Mouse (Mus musculus): Measurements from ENCODE around the gene Rps3a1.

The Rps3a1 gene

DNA sequence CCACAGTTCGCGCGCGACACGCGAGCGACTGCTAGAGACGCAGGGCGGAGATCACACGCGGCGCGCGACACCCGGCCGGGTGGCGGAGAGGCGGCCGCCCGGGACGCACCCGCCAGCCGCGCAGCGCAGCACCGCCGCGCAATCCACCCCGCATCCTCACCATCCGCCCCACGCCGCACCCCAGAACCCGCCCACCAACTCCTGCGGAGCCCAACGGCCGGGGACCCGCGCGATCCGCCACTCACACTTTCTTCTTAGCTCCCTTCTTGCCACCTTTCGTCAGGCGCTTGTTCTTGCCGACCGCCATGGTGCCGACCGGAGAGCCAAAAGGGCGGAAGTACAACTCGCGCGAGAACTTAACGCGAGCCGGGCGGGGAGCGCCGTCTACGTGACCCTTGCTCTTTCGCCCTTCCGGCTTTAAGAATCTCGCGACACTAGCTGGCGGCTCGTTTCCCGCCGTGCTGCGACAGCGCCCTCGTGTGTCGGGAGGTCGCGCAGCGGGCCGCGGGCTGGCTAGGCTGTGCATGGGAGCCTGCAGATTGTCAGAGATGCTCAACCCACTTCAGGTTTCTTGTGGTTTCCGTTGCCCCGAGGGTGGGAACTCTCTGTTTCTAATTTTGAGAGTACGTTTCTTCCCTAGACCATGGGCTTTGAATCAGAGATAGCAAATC lies at the start of gene Rps3a1:
Gene Rps3a1, minus strand, starts transcription at position 440 of the 671 bp plus-strand sequence.
- DNase-seq (ENCODE audit: low read depth) = peak; percentile 91

GRCm38 (mm10) chr3:86187736-86188389 lies 45.4 kb upstream of the Rps3a1 start:
- no peak for DNase-seq (ENCODE audit: low read depth)

GRCm38 (mm10) chr3:86184546-86184945 lies 42.0 kb upstream of the Rps3a1 start:
- DNase-seq (ENCODE audit: low read depth) = no peak

- no peak for DNase-seq (ENCODE audit: low read depth)
Observed at GRCm38 (mm10) chr3:86181107-86181506, 38.6 kb upstream of the Rps3a1 start.

DNA sequence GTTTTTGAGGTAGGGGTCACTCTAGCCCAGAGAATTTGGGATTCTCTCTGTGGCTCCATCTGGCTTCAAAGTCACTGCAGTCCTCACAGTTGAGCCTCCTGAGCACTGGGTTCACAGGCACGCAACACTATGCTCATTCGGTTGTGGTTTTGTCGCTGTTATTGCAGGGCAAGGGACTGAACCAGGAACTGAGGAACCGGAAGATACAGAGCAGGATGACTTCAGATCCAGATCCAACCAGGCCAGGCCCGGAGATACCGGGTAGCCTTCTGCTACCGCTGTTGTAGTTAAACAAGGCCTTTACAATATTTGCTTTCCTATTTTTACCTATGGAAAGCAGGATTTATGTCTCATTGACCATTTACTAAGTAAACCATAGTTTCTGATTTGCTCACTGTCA lies 37.2 kb upstream of the Rps3a1 start:
- DNase-seq (ENCODE audit: low read depth) = no peak

DNA sequence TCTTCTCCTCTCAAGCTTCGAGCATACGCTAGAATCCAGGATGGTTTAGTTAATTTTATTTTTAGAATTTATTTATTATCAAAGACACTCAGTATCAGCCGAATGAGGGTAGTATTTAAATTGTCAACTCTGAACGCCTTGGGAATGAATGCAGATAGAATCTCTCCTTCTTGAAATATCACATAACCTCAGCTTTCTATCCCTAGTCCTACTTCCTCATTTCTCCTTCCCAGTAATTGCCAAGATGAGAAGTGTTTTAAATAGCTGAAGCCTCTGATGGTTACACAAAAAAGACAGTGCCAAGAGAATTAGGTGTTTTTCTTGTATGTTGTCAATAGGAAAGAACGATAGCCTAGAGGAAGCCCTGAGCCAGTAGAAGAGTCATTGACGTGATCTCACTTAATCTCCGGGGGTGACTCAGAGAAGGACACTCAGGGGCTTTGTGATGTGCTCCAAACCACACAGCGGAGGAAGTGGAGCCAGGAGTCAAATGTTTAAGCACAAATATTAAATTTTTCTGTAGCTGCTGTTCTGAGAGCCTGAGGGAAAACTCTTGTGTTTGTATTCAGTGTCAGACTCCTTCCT lies 26.4 kb upstream of the Rps3a1 start:
- peak; percentile 34 for DNase-seq (ENCODE audit: low read depth)

DNA sequence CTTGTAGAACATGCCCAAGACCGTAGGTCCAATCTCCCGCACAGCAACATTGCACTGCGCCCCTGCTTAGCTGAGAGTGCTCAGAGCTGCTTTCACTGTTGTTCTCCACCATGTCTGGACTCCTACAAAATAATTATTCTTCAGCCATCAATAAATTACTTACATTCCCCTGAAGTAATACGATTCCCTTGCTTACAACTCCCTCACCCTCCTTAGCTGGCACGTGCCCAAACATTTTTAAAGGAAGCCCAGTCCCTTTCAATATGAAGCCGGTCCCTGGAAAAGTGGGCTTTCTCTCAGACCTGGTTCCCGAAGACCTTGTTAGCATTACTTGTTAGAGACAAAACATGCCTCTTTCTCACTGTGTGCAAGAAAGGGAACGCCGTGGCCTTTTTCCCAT lies 7.0 kb upstream of the Rps3a1 start:
- DNase-seq (ENCODE audit: low read depth) = no peak

- DNase-seq (ENCODE audit: low read depth) = no peak
Observed at GRCm38 (mm10) chr3:86149063-86149462, 6.6 kb upstream of the Rps3a1 start.

GRCm38 (mm10) chr3:86143343-86143742 lies 841 bp upstream of the Rps3a1 start:
- no peak for DNase-seq (ENCODE audit: low read depth)

GRCm38 (mm10) chr3:86142934-86143317 lies 424 bp upstream of the Rps3a1 start:
- no peak for DNase-seq (ENCODE audit: low read depth)

- DNase-seq (ENCODE audit: low read depth) = no peak
Observed at GRCm38 (mm10) chr3:86141886-86142262, 628 bp downstream of the Rps3a1 start.

DNA sequence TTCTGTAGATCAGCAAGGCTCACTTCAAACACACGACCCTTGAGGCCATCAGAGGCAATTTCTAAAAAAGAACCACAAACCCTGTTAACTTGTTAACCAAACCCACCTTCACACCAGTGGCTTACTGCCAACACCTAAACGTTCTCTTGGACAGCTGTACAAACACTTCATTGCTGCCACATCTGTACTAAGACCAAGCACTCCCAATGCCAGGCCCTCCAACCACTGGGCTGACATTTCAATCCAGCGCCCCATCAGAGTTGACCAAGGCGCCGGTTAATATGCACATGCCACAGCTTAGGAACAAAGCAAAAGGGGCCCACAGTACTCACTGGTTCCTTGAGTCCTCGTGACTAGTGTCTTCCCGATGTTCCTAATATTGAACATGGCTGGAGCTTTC lies 1.1 kb downstream of the Rps3a1 start:
- no peak for DNase-seq (ENCODE audit: low read depth)

DNA sequence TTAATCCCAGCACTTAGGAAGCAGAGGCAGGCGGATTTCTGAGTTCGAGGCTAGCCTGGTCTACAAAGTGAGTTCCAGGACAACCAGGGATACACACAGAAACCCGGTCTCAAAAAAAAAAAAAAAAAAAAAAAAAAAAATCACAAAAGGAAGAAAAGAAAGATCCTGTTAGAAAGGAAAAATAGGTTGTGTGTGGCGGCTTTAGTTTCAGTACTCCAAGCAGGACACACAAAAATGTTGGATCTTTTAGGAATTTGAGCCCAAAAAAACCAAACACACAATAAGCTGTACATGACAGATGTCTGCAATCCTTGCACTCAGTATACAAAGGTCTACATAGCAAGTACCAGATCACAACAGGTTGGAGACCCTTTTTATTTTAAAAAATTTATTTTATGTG lies 2.8 kb downstream of the Rps3a1 start:
- DNase-seq (ENCODE audit: low read depth) = no peak

DNA sequence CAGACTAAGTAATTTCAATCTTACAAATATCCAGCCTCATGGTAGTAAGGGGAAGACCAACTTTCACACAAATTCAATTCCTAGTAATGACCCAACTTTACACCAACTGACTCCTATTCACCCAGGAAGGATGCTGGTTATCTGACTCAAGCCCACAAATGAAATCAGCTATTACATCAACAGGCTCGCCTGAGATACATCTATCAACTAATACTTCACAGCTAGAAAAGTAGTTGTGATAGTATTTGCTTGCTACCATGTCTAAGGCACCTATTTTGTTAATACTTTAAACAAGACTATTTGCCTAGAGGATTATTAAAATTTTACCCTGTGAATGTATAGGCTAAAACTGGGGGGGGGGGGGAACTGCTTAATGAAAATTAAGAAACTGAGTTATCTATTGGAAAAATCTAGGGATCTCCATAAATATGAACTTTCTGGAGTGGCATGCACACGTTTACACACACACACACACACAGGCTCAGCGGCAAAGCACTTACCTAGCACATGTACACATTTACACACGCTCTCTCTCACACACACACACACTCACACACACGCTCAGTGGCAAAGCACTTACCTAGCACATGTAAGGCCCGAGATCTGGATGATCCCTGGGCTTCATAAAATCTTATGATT lies 5.4 kb downstream of the Rps3a1 start:
- no peak for DNase-seq (ENCODE audit: low read depth)

GRCm38 (mm10) chr3:86135886-86136563 lies 6.5 kb downstream of the Rps3a1 start:
- DNase-seq (ENCODE audit: low read depth) = no peak

- DNase-seq (ENCODE audit: low read depth) = no peak
Observed at GRCm38 (mm10) chr3:86134939-86135638, 7.4 kb downstream of the Rps3a1 start.

- DNase-seq (ENCODE audit: low read depth) = peak; percentile 63
Observed at GRCm38 (mm10) chr3:86129757-86130156, 12.7 kb downstream of the Rps3a1 start.

DNA sequence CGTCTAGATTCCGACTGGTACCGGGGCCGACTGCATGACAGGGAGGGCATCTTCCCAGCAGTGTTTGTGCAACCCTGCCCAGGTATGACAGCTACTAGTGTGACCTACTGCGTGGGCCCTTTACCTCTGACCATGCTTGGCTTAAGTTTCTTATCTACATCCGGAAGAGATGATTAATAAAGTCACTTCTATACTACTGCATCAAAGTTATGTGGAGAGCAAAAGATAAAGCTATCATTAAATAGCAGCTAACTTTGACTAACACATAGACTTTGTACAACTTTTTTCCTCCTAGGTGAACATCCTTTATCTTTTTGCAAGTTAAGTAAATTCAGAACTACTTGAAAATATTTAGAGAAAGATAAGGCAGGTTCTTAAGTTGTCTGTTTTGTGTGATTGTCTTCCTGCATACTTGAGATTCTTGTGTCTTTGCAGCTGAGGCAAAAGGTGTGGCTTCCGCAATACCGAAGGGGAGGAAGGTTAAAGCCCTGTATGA lies 19.2 kb downstream of the Rps3a1 start:
- no peak for DNase-seq (ENCODE audit: low read depth)

- DNase-seq (ENCODE audit: low read depth) = no peak
Observed at GRCm38 (mm10) chr3:86122156-86122555, 20.3 kb downstream of the Rps3a1 start.

- DNase-seq (ENCODE audit: low read depth) = no peak
Observed at GRCm38 (mm10) chr3:86119237-86119932, 23.1 kb downstream of the Rps3a1 start.

- DNase-seq (ENCODE audit: low read depth) = no peak
Observed at GRCm38 (mm10) chr3:86116951-86117350, 25.6 kb downstream of the Rps3a1 start.
